Mouse (Mus musculus): Measurements from ENCODE around the gene Nr2c2. TPM values are rescaled to one million over a fixed set of nuclear protein-coding genes. Genes with fewer than 3 reads are reported as not detected.

Gene Nr2c2
- polyA plus RNA-seq, 1 experiment from 2014 or later = 19.9 TPM

DNA sequence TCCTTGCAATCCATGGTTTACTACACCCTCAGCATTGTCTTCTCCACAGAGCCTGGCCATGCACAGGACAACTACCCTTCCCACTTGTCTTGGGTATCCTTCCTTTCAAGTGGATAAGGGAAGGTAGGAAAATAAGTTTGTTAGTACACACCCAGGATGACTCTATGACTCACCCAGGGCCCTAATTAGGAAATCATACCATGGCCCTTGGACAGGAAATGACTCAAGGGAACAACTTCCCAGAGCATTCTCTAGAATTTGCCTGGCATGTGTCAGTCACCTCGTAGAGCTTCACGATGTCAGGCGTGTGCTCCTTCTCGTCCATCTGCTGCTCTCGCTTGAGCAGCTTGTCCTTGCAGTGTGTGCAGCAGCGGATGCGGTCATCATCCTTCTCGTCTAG is 108.2 kb downstream of the Nr2c2 start:
- WGBS = 88% methylated on average over 8 of the region's 8 CpGs
- ATAC-seq (replicated peaks; ENCODE audit: low FRiP score, low TSS enrichment, low read depth) = no peak
- H3K36me3 ChIP-seq (ENCODE audit: control insufficient read depth, insufficient read depth, low read length) = peaks cover 76% of the 10 kb centered on the region

GRCm38 (mm10) chr6:92214055-92214772 is 123.0 kb downstream of the Nr2c2 start:
- H3K9ac ChIP-seq (ENCODE audit: low read length) = peak overlapping the region; percentile 93
- DNase-seq (ENCODE audit: low spot score) (no peak), ATAC-seq (replicated peaks; ENCODE audit: low FRiP score, low TSS enrichment, low read depth) (peak; percentile 67)
- H3K4me1 ChIP-seq (replicated peaks; ENCODE audit: control insufficient read depth, insufficient read depth, low read length) = peaks cover 8% of the 10 kb centered on the region; the same call in 1 of the 2 replicates
- H3K9me3 ChIP-seq (ENCODE audit: control insufficient read depth, low read length) = no peaks in the 10 kb centered on the region
- peaks cover 22% of the 10 kb centered on the region for H3K36me3 ChIP-seq (ENCODE audit: control insufficient read depth, insufficient read depth, low read length)
- H3K4me2 ChIP-seq (ENCODE audit: low read length) = peak overlapping the region; percentile 98
- peak overlapping the region; percentile 76 for H3K27ac ChIP-seq (ENCODE audit: low read depth)
- WGBS = under 1% methylated on average over 45 of the region's 48 CpGs
- peak overlapping the region; percentile 100 for H3K4me3 ChIP-seq (ENCODE audit: low read depth, low read length)
- H3K27me3 ChIP-seq (replicated peaks; ENCODE audit: control insufficient read depth, insufficient read depth, low read length) = no peaks in the 10 kb centered on the region

More for the DNA sequence above, 108.2 kb downstream of the Nr2c2 start:
- H3K4me2 ChIP-seq (ENCODE audit: low read length) = no peak overlapping the region
- no peak overlapping the region for H3K4me3 ChIP-seq (ENCODE audit: low read depth, low read length)
- no peak for DNase-seq (ENCODE audit: low spot score)
- H3K27ac ChIP-seq (ENCODE audit: low read depth) = no peak overlapping the region
- H3K4me1 ChIP-seq (replicated peaks; ENCODE audit: control insufficient read depth, insufficient read depth, low read length) = no peaks in the 10 kb centered on the region
- no peak overlapping the region for H3K9ac ChIP-seq (ENCODE audit: low read length)
- no peaks in the 10 kb centered on the region for H3K9me3 ChIP-seq (ENCODE audit: control insufficient read depth, low read length)
- no peaks in the 10 kb centered on the region for H3K27me3 ChIP-seq (replicated peaks; ENCODE audit: control insufficient read depth, insufficient read depth, low read length)

GRCm38 (mm10) chr6:92214773-92215449 is 123.7 kb downstream of the Nr2c2 start, which contains the start of gene Rbsn:
Gene Rbsn, minus strand, starts transcription at chr6:92214925.
- Histone ChIP-seq H3K9me3 (ENCODE audit: control insufficient read depth, low read length) (no peaks in the 10 kb centered on the region), H3K4me3 (ENCODE audit: low read depth, low read length) (peak within 1 kb of the TSS; percentile 100), H3K4me2 (ENCODE audit: low read length) (peak within 1 kb of the TSS; percentile 98), H3K36me3 (ENCODE audit: control insufficient read depth, insufficient read depth, low read length) (peaks cover 15% of the 10 kb centered on the region), H3K4me1 (replicated peaks; ENCODE audit: control insufficient read depth, insufficient read depth, low read length) (peaks cover 8% of the 10 kb centered on the region; the same call in 1 of the 2 replicates), H3K27me3 (replicated peaks; ENCODE audit: control insufficient read depth, insufficient read depth, low read length) (no peaks in the 10 kb centered on the region), H3K27ac (ENCODE audit: low read depth) (peak within 1 kb of the TSS; percentile 76), H3K9ac (ENCODE audit: low read length) (peak within 1 kb of the TSS; percentile 93)
- DNase-seq (ENCODE audit: low spot score) = peak; percentile 91
- WGBS = 11% methylated on average over 35 of the region's 35 CpGs
- ATAC-seq (replicated peaks; ENCODE audit: low FRiP score, low TSS enrichment, low read depth) = peak; percentile 91

GRCm38 (mm10) chr6:92219445-92219844 is 128.3 kb downstream of the Nr2c2 start:
- Histone ChIP-seq H3K4me1 (replicated peaks; ENCODE audit: control insufficient read depth, insufficient read depth, low read length) (no peaks in the 10 kb centered on the region), H3K9ac (ENCODE audit: low read length) (no peak overlapping the region), H3K36me3 (ENCODE audit: control insufficient read depth, insufficient read depth, low read length) (no peaks in the 10 kb centered on the region), H3K4me2 (ENCODE audit: low read length) (no peak overlapping the region), H3K27ac (ENCODE audit: low read depth) (no peak overlapping the region), H3K27me3 (replicated peaks; ENCODE audit: control insufficient read depth, insufficient read depth, low read length) (no peaks in the 10 kb centered on the region), H3K4me3 (ENCODE audit: low read depth, low read length) (no peak overlapping the region), H3K9me3 (ENCODE audit: control insufficient read depth, low read length) (no peaks in the 10 kb centered on the region)
- 37% methylated on average over 3 of the region's 3 CpGs for WGBS
- ATAC-seq (replicated peaks; ENCODE audit: low FRiP score, low TSS enrichment, low read depth) (peak; percentile 37; the same call in 1 of the 2 replicates), DNase-seq (ENCODE audit: low spot score) (peak; percentile 72)

DNA sequence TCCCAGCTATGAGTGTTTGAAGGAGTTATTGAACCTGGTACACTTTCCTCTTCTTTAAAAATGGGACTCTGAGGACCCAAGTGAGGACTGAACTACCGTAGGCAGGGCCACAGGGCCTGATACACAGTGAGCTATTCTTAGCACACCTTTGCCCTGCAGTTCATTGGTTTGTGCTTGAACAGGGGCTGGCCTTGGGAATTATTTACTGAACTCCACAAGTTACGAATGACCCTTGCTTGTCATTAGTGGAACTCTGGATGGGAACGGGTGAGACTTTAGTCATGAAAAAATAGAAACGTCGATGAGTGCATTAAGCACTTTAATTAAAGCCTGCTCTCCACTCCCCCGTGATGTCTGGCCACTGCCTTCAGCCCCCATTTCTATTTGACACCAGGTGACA is 130.4 kb downstream of the Nr2c2 start:
- Histone ChIP-seq H3K4me1 (replicated peaks; ENCODE audit: control insufficient read depth, insufficient read depth, low read length) (no peaks in the 10 kb centered on the region), H3K9ac (ENCODE audit: low read length) (no peak overlapping the region), H3K27ac (ENCODE audit: low read depth) (no peak overlapping the region), H3K9me3 (ENCODE audit: control insufficient read depth, low read length) (no peaks in the 10 kb centered on the region), H3K4me2 (ENCODE audit: low read length) (no peak overlapping the region), H3K4me3 (ENCODE audit: low read depth, low read length) (no peak overlapping the region), H3K36me3 (ENCODE audit: control insufficient read depth, insufficient read depth, low read length) (no peaks in the 10 kb centered on the region), H3K27me3 (replicated peaks; ENCODE audit: control insufficient read depth, insufficient read depth, low read length) (no peaks in the 10 kb centered on the region)
- DNase-seq (ENCODE audit: low spot score) (no peak), ATAC-seq (replicated peaks; ENCODE audit: low FRiP score, low TSS enrichment, low read depth) (no peak)
- 74% methylated on average over 6 of the region's 6 CpGs for WGBS

DNA sequence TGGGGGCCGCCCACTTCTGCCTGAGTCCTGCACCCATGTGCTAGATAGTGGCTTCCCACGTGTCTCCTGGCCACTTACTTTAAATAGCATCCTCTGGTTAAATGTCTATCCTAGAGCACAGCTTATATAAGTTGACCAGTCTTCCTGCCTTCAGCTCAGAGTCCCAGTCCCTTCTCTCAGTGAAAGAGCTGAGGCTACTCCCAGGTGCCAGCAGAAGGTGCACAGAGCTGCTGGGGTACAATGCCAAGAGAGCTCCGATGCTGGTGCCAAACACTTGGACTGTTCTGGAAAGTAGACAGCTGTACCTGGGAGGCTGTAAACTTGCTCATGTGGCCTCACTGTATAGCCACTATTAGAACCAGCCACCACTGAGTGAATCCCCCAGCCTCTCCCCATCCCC is 130.8 kb downstream of the Nr2c2 start:
- 85% methylated on average over 3 of the region's 3 CpGs for WGBS
- H3K27ac ChIP-seq (ENCODE audit: low read depth) = no peak overlapping the region
- DNase-seq (ENCODE audit: low spot score) = no peak

More for the DNA sequence above, 130.8 kb downstream of the Nr2c2 start:
- no peak for ATAC-seq (replicated peaks; ENCODE audit: low FRiP score, low TSS enrichment, low read depth)
- Histone ChIP-seq H3K9ac (ENCODE audit: low read length) (no peak overlapping the region), H3K4me3 (ENCODE audit: low read depth, low read length) (no peak overlapping the region), H3K36me3 (ENCODE audit: control insufficient read depth, insufficient read depth, low read length) (no peaks in the 10 kb centered on the region), H3K4me1 (replicated peaks; ENCODE audit: control insufficient read depth, insufficient read depth, low read length) (no peaks in the 10 kb centered on the region), H3K4me2 (ENCODE audit: low read length) (no peak overlapping the region), H3K9me3 (ENCODE audit: control insufficient read depth, low read length) (no peaks in the 10 kb centered on the region), H3K27me3 (replicated peaks; ENCODE audit: control insufficient read depth, insufficient read depth, low read length) (no peaks in the 10 kb centered on the region)

Other genes with a start within 250 kb of the Nr2c2 start
- 25.5 and 28.6 TPM in 2 replicates for gene Ccdc174, start 213.3 kb upstream of the Nr2c2 start, polyA plus RNA-seq (2014; fragmentation: Nextera tagmentation; extraction: Ambion mirVana)
- 0.37 and 0.63 TPM in 2 replicates for gene 4930590J08Rik, start 188.6 kb upstream of the Nr2c2 start, polyA plus RNA-seq (2014; fragmentation: Nextera tagmentation; extraction: Ambion mirVana)
- gene Fgd5, start 112.5 kb upstream of the Nr2c2 start, polyA plus RNA-seq (2014; fragmentation: Nextera tagmentation; extraction: Ambion mirVana) = 5.5 and 6.4 TPM in 2 replicates
- 78.0 and 87.7 TPM in 2 replicates for gene Mrps25, start 92.6 kb downstream of the Nr2c2 start, polyA plus RNA-seq (2014; fragmentation: Nextera tagmentation; extraction: Ambion mirVana)
- gene Rbsn, start 123.5 kb downstream of the Nr2c2 start, polyA plus RNA-seq (2014; fragmentation: Nextera tagmentation; extraction: Ambion mirVana) = 14.7 and 19.7 TPM in 2 replicates
- gene Trh, start 153.3 kb downstream of the Nr2c2 start, polyA plus RNA-seq (2014; fragmentation: Nextera tagmentation; extraction: Ambion mirVana) = 2.8 and 3.8 TPM in 2 replicates